Mouse (Mus musculus) midbrain, embryonic 11.5 days (tissue): ENCODE data around the gene Smpd3. TPM values are rescaled to one million over a fixed set of nuclear protein-coding genes. Genes with fewer than 3 reads are reported as not detected.

Source experiments
- ATAC-seq: fragments of 200-750 bp; cut with Nextera tagmentation; 2 replicates; pipeline ENCODE4 v1.8.0; 2017; ENCODE audit warnings: moderate TSS enrichment, moderate library complexity; ENCODE audit not compliant: low FRiP score
- DNase-seq: peaks from one replicate; pipeline ENCODE4 v3.0.0; 2015; ENCODE audit warnings: low spot score; ENCODE audit errors: missing footprints
- H3K27ac ChIP-seq: fragments of 300-500 bp; sonication (generic); 2 replicates; pipeline ENCODE4 v1.5.1; 2014; ENCODE audit warnings: low read depth, low read length
- H3K27me3 ChIP-seq: fragments of 300-500 bp; sonication (generic); 2 replicates; pipeline ENCODE4 v1.6.1; 2014; ENCODE audit warnings: mild to moderate bottlenecking, low read length, moderate library complexity, mixed read lengths; ENCODE audit not compliant: control insufficient read depth, insufficient read depth
- H3K36me3 ChIP-seq: fragments of 300-500 bp; sonication (generic); 2 replicates; pipeline ENCODE4 v1.6.1; 2014; ENCODE audit warnings: mild to moderate bottlenecking, low read length, moderate library complexity, mixed read lengths; ENCODE audit not compliant: control insufficient read depth, insufficient read depth
- H3K4me1 ChIP-seq: fragments of 300-500 bp; sonication (generic); 2 replicates; pipeline ENCODE4 v1.6.1; 2014; ENCODE audit warnings: low read length; ENCODE audit not compliant: control insufficient read depth, insufficient read depth
- H3K4me2 ChIP-seq: fragments of 300-500 bp; sonication (generic); 2 replicates; pipeline ENCODE4 v1.6.1; 2014; ENCODE audit warnings: mild to moderate bottlenecking, moderate library complexity
- H3K4me3 ChIP-seq: fragments of 300-500 bp; sonication (generic); 2 replicates; pipeline ENCODE4 v1.5.1; 2014; ENCODE audit warnings: low read depth, low read length
- H3K9ac ChIP-seq: fragments of 300-500 bp; sonication (generic); 2 replicates; pipeline ENCODE4 v1.6.1; 2014; ENCODE audit warnings: low read length
- H3K9me3 ChIP-seq: fragments of 300-500 bp; sonication (generic); 2 replicates; pipeline ENCODE4 v1.6.1; 2016; ENCODE audit warnings: low read length; ENCODE audit not compliant: control insufficient read depth
- WGBS: fragments of 180-500 bp; shearing (Covaris S2); extraction: QIAGEN DNeasy Blood & Tissue Kit; methylation state at CpG from one replicate; pipeline ENCODE4 v1.1.7; 2014; 5-methylcytosine and 5-hydroxymethylcytosine counted together
- polyA plus RNA-seq: library from polyadenylated mRNA; unstranded; fragments of >200 nt; fragmentation: Nextera tagmentation; extraction: Ambion mirVana; gene quantifications from 2 replicates; pipeline ENCODE4 v1.2.1, GENCODE M21; 2014

The Smpd3 gene
- 9.3 and 10.3 TPM in 2 replicates for polyA plus RNA-seq

- DNase-seq (peak; percentile 100), ATAC-seq (peak; percentile 99)
- H3K4me3 ChIP-seq = peak within 1 kb of the TSS; percentile 56
- under 1% methylated on average over 45 of the region's 45 CpGs for WGBS
- H3K36me3 ChIP-seq = no peaks in the 10 kb centered on the region
- peak within 1 kb of the TSS; percentile 66 for H3K4me2 ChIP-seq
- peaks cover 10% of the 10 kb centered on the region for H3K4me1 ChIP-seq
- H3K27me3 ChIP-seq = peaks cover 7% of the 10 kb centered on the region; the same call in 1 of the 2 replicates
- no peak within 1 kb of the TSS for H3K27ac ChIP-seq
- peak within 1 kb of the TSS; percentile 66 for H3K9ac ChIP-seq
- H3K9me3 ChIP-seq = no peaks in the 10 kb centered on the region
Observed at GRCm38 (mm10) chr8:106337852-106338521, at the start of gene Smpd3. TSS of gene Smpd3 (minus strand) at chr8:106337988.

- no peak for DNase-seq
Observed at GRCm38 (mm10) chr8:106381026-106381425, 43.2 kb upstream of the Smpd3 start.

GRCm38 (mm10) chr8:106379357-106379756 is 41.6 kb upstream of the Smpd3 start:
- WGBS = 89% methylated on average over 5 of the region's 5 CpGs

More at GRCm38 (mm10) chr8:106381026-106381425, 43.2 kb upstream of the Smpd3 start:
- no peak overlapping the region for H3K4me3 ChIP-seq
- no peaks in the 10 kb centered on the region for H3K9me3 ChIP-seq
- no peak for ATAC-seq
- H3K9ac ChIP-seq = no peak overlapping the region
- WGBS = 90% methylated on average over 6 of the region's 6 CpGs
- no peaks in the 10 kb centered on the region for H3K36me3 ChIP-seq
- no peak overlapping the region for H3K4me2 ChIP-seq
- H3K4me1 ChIP-seq = no peaks in the 10 kb centered on the region
- no peak overlapping the region for H3K27ac ChIP-seq
- no peaks in the 10 kb centered on the region for H3K27me3 ChIP-seq

GRCm38 (mm10) chr8:106378501-106379048 is 40.8 kb upstream of the Smpd3 start:
- H3K9me3 ChIP-seq = no peaks in the 10 kb centered on the region
- H3K4me3 ChIP-seq = no peak overlapping the region
- H3K36me3 ChIP-seq = no peaks in the 10 kb centered on the region
- no peak overlapping the region for H3K4me2 ChIP-seq
- ATAC-seq = no peak
- H3K4me1 ChIP-seq = no peaks in the 10 kb centered on the region
- WGBS = 70% methylated on average over 6 of the region's 7 CpGs
- H3K9ac ChIP-seq = no peak overlapping the region
- no peak for DNase-seq
- H3K27ac ChIP-seq = no peak overlapping the region
- H3K27me3 ChIP-seq = no peaks in the 10 kb centered on the region

More at GRCm38 (mm10) chr8:106379357-106379756, 41.6 kb upstream of the Smpd3 start:
- H3K4me1 ChIP-seq = no peaks in the 10 kb centered on the region
- H3K27me3 ChIP-seq = no peaks in the 10 kb centered on the region
- no peak for DNase-seq
- H3K9ac ChIP-seq = no peak overlapping the region
- H3K36me3 ChIP-seq = no peaks in the 10 kb centered on the region
- no peak for ATAC-seq
- no peak overlapping the region for H3K4me3 ChIP-seq
- H3K9me3 ChIP-seq = no peaks in the 10 kb centered on the region
- no peak overlapping the region for H3K27ac ChIP-seq
- no peak overlapping the region for H3K4me2 ChIP-seq

GRCm38 (mm10) chr8:106376862-106377261 is 39.1 kb upstream of the Smpd3 start:
- no peak for ATAC-seq
- DNase-seq = no peak

GRCm38 (mm10) chr8:106375957-106376356 is 38.2 kb upstream of the Smpd3 start:
- 88% methylated on average over 7 of the region's 7 CpGs for WGBS
- no peaks in the 10 kb centered on the region for H3K36me3 ChIP-seq
- no peak overlapping the region for H3K27ac ChIP-seq
- H3K4me2 ChIP-seq = no peak overlapping the region
- DNase-seq = no peak
- H3K4me1 ChIP-seq = no peaks in the 10 kb centered on the region
- H3K27me3 ChIP-seq = no peaks in the 10 kb centered on the region
- no peak overlapping the region for H3K9ac ChIP-seq
- H3K4me3 ChIP-seq = no peak overlapping the region
- no peak for ATAC-seq
- no peaks in the 10 kb centered on the region for H3K9me3 ChIP-seq

More at GRCm38 (mm10) chr8:106376862-106377261, 39.1 kb upstream of the Smpd3 start:
- Histone ChIP-seq H3K36me3 (no peaks in the 10 kb centered on the region), H3K9me3 (no peaks in the 10 kb centered on the region), H3K4me1 (no peaks in the 10 kb centered on the region), H3K27me3 (no peaks in the 10 kb centered on the region), H3K9ac (no peak overlapping the region), H3K4me2 (no peak overlapping the region), H3K27ac (no peak overlapping the region), H3K4me3 (no peak overlapping the region)
- WGBS = 33% methylated on average over 9 of the region's 9 CpGs

GRCm38 (mm10) chr8:106369069-106369468 is 31.3 kb upstream of the Smpd3 start:
- Histone ChIP-seq H3K9me3 (no peaks in the 10 kb centered on the region), H3K27ac (no peak overlapping the region), H3K36me3 (no peaks in the 10 kb centered on the region), H3K27me3 (no peaks in the 10 kb centered on the region; the same call in 1 of the 2 replicates), H3K4me1 (no peaks in the 10 kb centered on the region; the same call in 1 of the 2 replicates), H3K4me3 (no peak overlapping the region), H3K9ac (no peak overlapping the region), H3K4me2 (no peak overlapping the region)
- DNase-seq = no peak
- WGBS = 89% methylated on average over 7 of the region's 7 CpGs
- ATAC-seq = no peak

- Histone ChIP-seq H3K27ac (no peak overlapping the region), H3K4me1 (no peaks in the 10 kb centered on the region; the same call in 1 of the 2 replicates), H3K9me3 (no peaks in the 10 kb centered on the region), H3K4me2 (no peak overlapping the region), H3K4me3 (no peak overlapping the region), H3K9ac (no peak overlapping the region), H3K36me3 (no peaks in the 10 kb centered on the region), H3K27me3 (no peaks in the 10 kb centered on the region; the same call in 1 of the 2 replicates)
- ATAC-seq = no peak
- DNase-seq = no peak
- WGBS = 66% methylated on average over 3 of the region's 3 CpGs
Observed at GRCm38 (mm10) chr8:106368501-106368900, 30.7 kb upstream of the Smpd3 start.

- H3K9me3 ChIP-seq = no peaks in the 10 kb centered on the region
- no peaks in the 10 kb centered on the region for H3K36me3 ChIP-seq
- ATAC-seq = no peak
- no peaks in the 10 kb centered on the region; the same call in 1 of the 2 replicates for H3K27me3 ChIP-seq
- H3K9ac ChIP-seq = no peak overlapping the region
- H3K27ac ChIP-seq = no peak overlapping the region
- H3K4me1 ChIP-seq = no peaks in the 10 kb centered on the region; the same call in 1 of the 2 replicates
- no peak for DNase-seq
- no peak overlapping the region for H3K4me3 ChIP-seq
- WGBS = 86% methylated on average over 5 of the region's 5 CpGs
- H3K4me2 ChIP-seq = no peak overlapping the region
Observed at GRCm38 (mm10) chr8:106364837-106365236, 27.0 kb upstream of the Smpd3 start.
